Mouse (Mus musculus) midbrain, embryonic 16.5 days (tissue): ENCODE measurements around the gene Esr1. TPM values are rescaled to one million over a fixed set of nuclear protein-coding genes. Genes with fewer than 3 reads are reported as not detected.

Experiments
- ATAC-seq: fragments of 200-750 bp; cut with Nextera tagmentation; 2 replicates; pipeline ENCODE4 v1.8.0; 2017; ENCODE audit warnings: moderate TSS enrichment
- H3K27ac ChIP-seq: fragments of 300-500 bp; sonication (generic); 2 replicates; pipeline ENCODE4 v1.5.1; 2014; ENCODE audit warnings: mild to moderate bottlenecking, low read length, mixed read lengths
- H3K27me3 ChIP-seq: fragments of 300-500 bp; sonication (generic); 2 replicates; pipeline ENCODE4 v1.6.1; 2014; ENCODE audit warnings: low read depth, low read length, mixed read lengths; ENCODE audit not compliant: control insufficient read depth, insufficient read depth
- H3K36me3 ChIP-seq: fragments of 300-500 bp; sonication (generic); 2 replicates; pipeline ENCODE4 v1.6.1; 2014; ENCODE audit warnings: mild to moderate bottlenecking, low read length, moderate library complexity, mixed read lengths; ENCODE audit not compliant: control insufficient read depth, insufficient read depth
- H3K4me1 ChIP-seq: fragments of 300-500 bp; sonication (generic); 2 replicates; pipeline ENCODE4 v1.6.1; 2014; ENCODE audit warnings: mild to moderate bottlenecking, low read length, mixed read lengths; ENCODE audit not compliant: control insufficient read depth, insufficient read depth
- H3K4me2 ChIP-seq: fragments of 300-500 bp; sonication (generic); 2 replicates; pipeline ENCODE4 v1.6.1; 2014; ENCODE audit warnings: mild to moderate bottlenecking, low read length, mixed read lengths
- H3K4me3 ChIP-seq: fragments of 300-500 bp; sonication (generic); 2 replicates; pipeline ENCODE4 v1.5.1; 2014; ENCODE audit warnings: low read depth, mild to moderate bottlenecking, low read length, moderate library complexity, mixed read lengths
- H3K9ac ChIP-seq: fragments of 300-500 bp; sonication (generic); 2 replicates; pipeline ENCODE4 v1.6.1; 2014; ENCODE audit warnings: low read depth, low read length, mixed read lengths
- H3K9me3 ChIP-seq: fragments of 300-500 bp; sonication (generic); replicated peaks from 2 replicates; pipeline ENCODE4 v1.6.1; 2014; ENCODE audit warnings: mild to moderate bottlenecking, low read length, mixed read lengths; ENCODE audit not compliant: control insufficient read depth, poor library complexity, severe bottlenecking
- WGBS: fragments of 180-500 bp; shearing (Covaris S2); extraction: QIAGEN DNeasy Blood & Tissue Kit; methylation state at CpG from one replicate; pipeline ENCODE4 v1.1.7; 2014; 5-methylcytosine and 5-hydroxymethylcytosine counted together
- polyA plus RNA-seq: library from polyadenylated mRNA; unstranded; fragments of >200 nt; fragmentation: Nextera tagmentation; extraction: Ambion mirVana; gene quantifications from 2 replicates; pipeline ENCODE4 v1.2.1, GENCODE M21; 2015

Gene Esr1
- polyA plus RNA-seq, 1 experiment from 2014 or later, result 0.63 TPM

- WGBS, result 81% methylated on average over 7 of the region's 7 CpGs
- Histone ChIP-seq H3K36me3 (no peaks in the 10 kb centered on the region), H3K27me3 (no peaks in the 10 kb centered on the region), H3K4me3 (no peak overlapping the region), H3K27ac (no peak overlapping the region), H3K4me2 (no peak overlapping the region), H3K9ac (no peak overlapping the region), H3K9me3 (no peaks in the 10 kb centered on the region), H3K4me1 (no peaks in the 10 kb centered on the region)
- ATAC-seq, result no peak
These were observed 15.0 kb downstream of the Esr1 start for GRCm38 (mm10) chr10:4626432-4626831.

- no peak overlapping the region for H3K9ac ChIP-seq
- H3K4me1 ChIP-seq, result no peaks in the 10 kb centered on the region
- H3K4me3 ChIP-seq, result no peak overlapping the region
- no peaks in the 10 kb centered on the region for H3K27me3 ChIP-seq
- no peaks in the 10 kb centered on the region for H3K36me3 ChIP-seq
- 95% methylated on average over 8 of the region's 8 CpGs for WGBS
- H3K27ac ChIP-seq, result no peak overlapping the region
- no peak for ATAC-seq
- no peaks in the 10 kb centered on the region for H3K9me3 ChIP-seq
- no peak overlapping the region for H3K4me2 ChIP-seq
These were observed 15.6 kb downstream of the Esr1 start for GRCm38 (mm10) chr10:4626996-4627395.

DNA sequence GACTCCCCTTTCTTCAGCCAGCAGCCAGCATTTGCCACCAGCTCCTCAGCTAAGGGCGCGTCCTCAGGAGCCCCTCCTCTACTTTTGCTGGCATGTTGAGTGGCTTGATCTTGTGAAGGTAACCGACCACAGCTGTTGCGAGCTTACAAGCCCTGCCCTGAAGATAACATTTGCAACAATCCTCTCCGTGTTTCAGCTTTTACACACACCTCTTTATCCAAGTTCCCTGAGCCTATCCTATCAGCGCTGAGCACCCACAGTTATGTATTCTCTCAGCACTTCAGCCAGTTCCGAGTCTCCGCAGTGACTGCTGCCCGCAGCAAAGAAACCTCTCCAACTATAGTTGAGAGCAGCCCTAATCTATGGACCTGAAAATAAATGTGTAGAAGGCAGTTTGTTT lies 16.0 kb downstream of the Esr1 start:
- WGBS, result 86% methylated on average over 9 of the region's 9 CpGs
- no peak for ATAC-seq
- H3K4me2 ChIP-seq, result no peak overlapping the region

DNA sequence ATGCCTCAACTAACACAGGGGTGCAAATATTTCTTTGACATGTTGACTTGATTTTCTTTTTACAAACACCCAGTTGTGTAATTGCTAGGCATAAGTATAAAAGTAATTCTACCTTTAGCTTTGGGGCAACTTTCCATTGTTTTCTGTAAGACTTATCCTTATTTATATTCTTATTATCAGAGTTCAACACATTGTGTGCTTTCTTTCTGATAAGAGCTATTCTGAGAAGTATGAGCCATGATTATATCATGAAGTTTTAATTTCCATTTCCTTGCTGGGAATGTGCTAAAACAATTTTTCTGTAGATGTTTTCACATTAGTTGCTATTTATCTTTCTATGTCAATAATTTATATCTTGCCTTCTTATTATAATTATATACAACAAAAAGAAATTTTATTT lies 17.9 kb downstream of the Esr1 start:
- H3K27ac ChIP-seq, result no peak overlapping the region
- H3K4me2 ChIP-seq, result no peak overlapping the region
- ATAC-seq, result no peak
- no peaks in the 10 kb centered on the region for H3K4me1 ChIP-seq
- H3K27me3 ChIP-seq, result no peaks in the 10 kb centered on the region
- H3K36me3 ChIP-seq, result no peaks in the 10 kb centered on the region
- H3K9me3 ChIP-seq, result no peaks in the 10 kb centered on the region
- H3K4me3 ChIP-seq, result no peak overlapping the region
- no peak overlapping the region for H3K9ac ChIP-seq

More for the DNA sequence above, 16.0 kb downstream of the Esr1 start:
- Histone ChIP-seq H3K4me3 (no peak overlapping the region), H3K27me3 (no peaks in the 10 kb centered on the region), H3K9me3 (no peaks in the 10 kb centered on the region), H3K4me1 (no peaks in the 10 kb centered on the region), H3K27ac (no peak overlapping the region), H3K36me3 (no peaks in the 10 kb centered on the region), H3K9ac (no peak overlapping the region)

GRCm38 (mm10) chr10:4632211-4632704 lies 20.9 kb downstream of the Esr1 start:
- H3K9ac ChIP-seq, result no peak overlapping the region
- no peak overlapping the region for H3K4me2 ChIP-seq
- no peaks in the 10 kb centered on the region for H3K9me3 ChIP-seq
- 83% methylated on average over 11 of the region's 11 CpGs for WGBS
- H3K36me3 ChIP-seq, result no peaks in the 10 kb centered on the region
- H3K27me3 ChIP-seq, result no peaks in the 10 kb centered on the region
- no peak overlapping the region for H3K4me3 ChIP-seq
- H3K4me1 ChIP-seq, result no peaks in the 10 kb centered on the region
- H3K27ac ChIP-seq, result no peak overlapping the region
- ATAC-seq, result no peak

DNA sequence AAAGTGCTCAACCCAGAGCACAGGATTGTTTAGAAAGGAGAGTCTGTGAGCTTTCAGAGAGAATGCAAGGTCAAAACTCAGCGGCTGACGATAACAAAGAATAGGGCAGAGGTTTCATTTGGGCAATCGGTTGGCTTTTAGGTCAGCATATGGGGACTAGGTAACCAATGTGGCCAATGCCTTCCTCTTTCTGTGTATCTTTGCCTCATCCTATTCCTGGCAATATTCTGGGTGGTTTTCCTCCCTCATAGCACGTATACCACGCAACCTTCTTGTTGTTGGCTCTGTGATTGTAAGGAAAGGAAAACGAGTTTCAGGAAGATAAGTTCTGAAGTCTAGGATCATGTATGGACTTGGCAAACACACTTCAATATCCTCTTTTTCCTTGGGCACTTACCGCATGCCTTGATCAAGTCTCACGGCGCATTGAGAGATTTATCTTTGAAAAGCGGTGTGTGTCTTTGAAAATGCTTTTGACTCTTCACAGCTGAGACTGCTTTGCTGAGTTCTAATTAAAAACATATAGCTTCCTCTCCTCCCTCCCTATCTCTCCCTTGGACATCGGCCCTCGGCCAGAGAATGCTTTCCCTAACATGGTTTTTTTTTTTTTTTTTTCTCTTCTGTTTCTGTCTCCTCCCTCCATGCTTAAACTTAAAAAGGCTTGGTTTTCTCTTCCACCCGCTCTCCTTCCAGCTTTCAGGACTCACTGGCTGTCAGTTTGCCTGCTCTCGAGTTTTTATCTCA lies 22.1 kb downstream of the Esr1 start:
- Histone ChIP-seq H3K36me3 (no peaks in the 10 kb centered on the region), H3K27me3 (no peaks in the 10 kb centered on the region), H3K9me3 (no peaks in the 10 kb centered on the region), H3K27ac (no peak overlapping the region), H3K4me2 (no peak overlapping the region), H3K4me1 (no peaks in the 10 kb centered on the region), H3K4me3 (no peak overlapping the region), H3K9ac (no peak overlapping the region)
- 76% methylated on average over 14 of the region's 14 CpGs for WGBS
- ATAC-seq, result no peak

- H3K4me1 ChIP-seq, result no peaks in the 10 kb centered on the region
- H3K27me3 ChIP-seq, result no peaks in the 10 kb centered on the region
- no peak overlapping the region for H3K9ac ChIP-seq
- 89% methylated on average over 6 of the region's 6 CpGs for WGBS
- no peak overlapping the region for H3K4me2 ChIP-seq
- ATAC-seq, result no peak
- no peaks in the 10 kb centered on the region for H3K36me3 ChIP-seq
- H3K4me3 ChIP-seq, result no peak overlapping the region
- H3K9me3 ChIP-seq, result no peaks in the 10 kb centered on the region
- H3K27ac ChIP-seq, result no peak overlapping the region
These were observed 24.3 kb downstream of the Esr1 start for GRCm38 (mm10) chr10:4635740-4636139.

DNA sequence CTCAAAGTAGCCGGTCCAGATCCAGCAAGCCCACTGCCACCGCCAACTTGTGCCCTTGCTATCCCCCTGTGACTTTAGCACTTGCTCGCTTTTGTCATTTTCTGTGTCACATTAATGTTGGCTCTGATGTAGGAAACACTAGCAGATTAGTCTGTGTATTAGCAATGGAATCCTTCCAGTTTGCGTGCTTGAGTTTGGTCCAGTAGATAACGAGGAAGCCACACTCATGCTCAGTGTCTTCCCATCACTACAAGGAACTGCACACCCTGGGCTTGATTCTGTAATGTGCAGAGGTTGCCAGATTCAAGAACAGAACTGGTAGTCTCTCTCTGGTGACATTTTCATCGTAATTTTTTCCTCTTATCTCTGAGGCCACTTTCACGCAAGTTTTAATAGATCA lies 34.7 kb downstream of the Esr1 start:
- Histone ChIP-seq H3K9me3 (no peaks in the 10 kb centered on the region), H3K4me2 (no peak overlapping the region), H3K27ac (no peak overlapping the region), H3K4me3 (no peak overlapping the region), H3K27me3 (no peaks in the 10 kb centered on the region), H3K9ac (no peak overlapping the region), H3K36me3 (no peaks in the 10 kb centered on the region), H3K4me1 (no peaks in the 10 kb centered on the region)
- 80% methylated on average over 7 of the region's 7 CpGs for WGBS
- no peak for ATAC-seq

GRCm38 (mm10) chr10:4646851-4647250 lies 35.5 kb downstream of the Esr1 start:
- 81% methylated on average over 9 of the region's 9 CpGs for WGBS
- Histone ChIP-seq H3K4me3 (no peak overlapping the region), H3K27ac (no peak overlapping the region; the same call in 1 of the 2 replicates), H3K9me3 (no peaks in the 10 kb centered on the region), H3K27me3 (no peaks in the 10 kb centered on the region), H3K4me1 (no peaks in the 10 kb centered on the region), H3K9ac (no peak overlapping the region), H3K36me3 (no peaks in the 10 kb centered on the region), H3K4me2 (no peak overlapping the region)
- no peak for ATAC-seq
